Mouse (Mus musculus) small intestine, adult 2 months (tissue): ENCODE data around the gene Gm3415.

ENCODE experiments used
- CTCF ChIP-seq: fragments of 200-500 bp; IDR thresholded peaks from 2 replicates; pipeline ENCODE4 v1.5.1; 2012; ENCODE audit warnings: low read depth, mild to moderate bottlenecking, control low read depth, inconsistent platforms, low read length, moderate library complexity, mixed read lengths; ENCODE audit not compliant: insufficient replicate concordance, insufficient read length; ENCODE audit errors: extremely low read depth
- POLR2A ChIP-seq: fragments of 200-500 bp; IDR thresholded peaks from 2 replicates; pipeline ENCODE4 v1.6.1; 2012; ENCODE audit warnings: low read depth, mild to moderate bottlenecking, control low read depth, inconsistent platforms, low read length, moderate library complexity

DNA sequence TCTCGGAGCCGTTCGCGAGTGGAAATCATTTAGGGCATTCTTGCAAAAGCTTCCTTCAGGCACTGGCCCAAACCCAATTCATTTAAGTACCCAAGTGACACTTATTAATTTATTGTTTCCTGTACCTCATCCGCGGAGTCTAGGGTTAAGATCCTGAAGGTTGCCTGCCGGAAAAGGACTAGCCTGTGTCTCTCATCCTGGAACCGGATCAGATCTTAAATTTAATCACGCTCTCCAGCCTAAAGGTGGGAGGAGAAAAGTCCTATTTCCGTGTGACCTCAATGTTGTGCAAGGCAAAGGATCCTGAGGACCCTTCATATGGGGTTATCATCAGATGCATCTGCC lies 29.3 kb downstream of the Gm3415 start:
- TF ChIP-seq CTCF (no peak), POLR2A (no peak)
